Mouse (Mus musculus) heart, postnatal 25 days (tissue): ENCODE measurements around the gene Gm20388. TPM values are rescaled to one million over a fixed set of nuclear protein-coding genes. Genes with fewer than 3 reads are reported as not detected.
"Not testable (repeated sequence)": the region's sequence is repeated elsewhere in the genome, so short reads cannot be mapped to it uniquely, and the experiment has no call there.

Experiments used
- DNase-seq: peaks from one replicate; pipeline ENCODE4 v3.0.0; 2022; ENCODE audit warnings: low spot score
- intact Hi-C: fragments of 180-260 bp; cut with DNase I; formaldehyde crosslinking; loops from one replicate; pipeline ENCODE4 v1.15.1; 2025
- total RNA-seq, 2 experiments: library from RNA; stranded (reverse); gene quantifications; 2 replicates each; pipeline ENCODE4 v1.2.3; 2021

Gene Gm20388
- total RNA-seq, 2 experiments from 2014 or later = 2.7 TPM; not detected in 1

- intact Hi-C loops = no loop called here
- DNase-seq = no peak
Observed at GRCm38 (mm10) chr8:121577751-121578675, 1667.4 kb downstream of the Gm20388 start.

- DNase-seq = peak; percentile 86
- intact Hi-C loops = no loop called here
Observed at GRCm38 (mm10) chr8:121578676-121579451, 1668.2 kb downstream of the Gm20388 start, which contains the start of gene Fbxo31. Gene Fbxo31 (minus strand): TSS chr8:121578806.

GRCm38 (mm10) chr8:121580465-121580864 lies 1669.8 kb downstream of the Gm20388 start:
- intact Hi-C loops = no loop called here
- no peak for DNase-seq

- no peak for DNase-seq
- intact Hi-C loops = loop anchor here (2.0 kb wide), 1 partner anchor 37 kb away; no protein-coding TSS in a partner anchor
Observed at GRCm38 (mm10) chr8:121583653-121584052, 1673.0 kb downstream of the Gm20388 start.

GRCm38 (mm10) chr8:121584730-121585129 lies 1674.1 kb downstream of the Gm20388 start:
- no peak for DNase-seq
- intact Hi-C loops = loop anchor here (2.0 kb wide), 1 partner anchor 38 kb away; no protein-coding TSS in a partner anchor

GRCm38 (mm10) chr8:121585159-121585825 lies 1674.7 kb downstream of the Gm20388 start:
- intact Hi-C loops = loop anchor here (2.0 kb wide), 1 partner anchor 38 kb away; no protein-coding TSS in a partner anchor
- peak; percentile 99 for DNase-seq

GRCm38 (mm10) chr8:121588750-121589149 lies 1678.1 kb downstream of the Gm20388 start:
- DNase-seq = no peak
- intact Hi-C loops = no loop called here

GRCm38 (mm10) chr8:121589205-121589726 lies 1678.6 kb downstream of the Gm20388 start:
- intact Hi-C loops = no loop called here
- DNase-seq = no peak

GRCm38 (mm10) chr8:121590203-121591177 lies 1679.8 kb downstream of the Gm20388 start, which contains the start of gene Map1lc3b:
Gene Map1lc3b (plus strand): TSS chr8:121590361.
- peak; percentile 89 for DNase-seq
- intact Hi-C loops = no loop called here

GRCm38 (mm10) chr8:121591178-121592066 lies 1680.8 kb downstream of the Gm20388 start:
- no peak for DNase-seq

GRCm38 (mm10) chr8:121593293-121593692 lies 1682.7 kb downstream of the Gm20388 start:
- no peak for DNase-seq
- intact Hi-C loops = no loop called here

More at GRCm38 (mm10) chr8:121591178-121592066, 1680.8 kb downstream of the Gm20388 start:
- intact Hi-C loops = no loop called here

GRCm38 (mm10) chr8:121593983-121594382 lies 1683.3 kb downstream of the Gm20388 start:
- DNase-seq = peak; percentile 36
- intact Hi-C loops = no loop called here

- intact Hi-C loops, DNase-seq: not testable (repeated sequence)
Observed at GRCm38 (mm10) chr8:121597492-121597891, 1686.9 kb downstream of the Gm20388 start.

- intact Hi-C loops = no loop called here
- no peak for DNase-seq
Observed at GRCm38 (mm10) chr8:121598190-121598589, 1687.5 kb downstream of the Gm20388 start.

- intact Hi-C loops = no loop called here
- peak; percentile 51 for DNase-seq
Observed at GRCm38 (mm10) chr8:121598892-121599291, 1688.3 kb downstream of the Gm20388 start.

GRCm38 (mm10) chr8:121599842-121600241 lies 1689.2 kb downstream of the Gm20388 start:
- intact Hi-C loops = no loop called here
- no peak for DNase-seq

GRCm38 (mm10) chr8:121602411-121602810 lies 1691.8 kb downstream of the Gm20388 start:
- intact Hi-C loops = loop anchor here (1.0 kb wide), 1 partner anchor 83 kb away; no protein-coding TSS in a partner anchor
- no peak for DNase-seq
